Comparison of ENCODE assay signal across 28 mouse cellular contexts in genomic region chr3:102020604-102021003, GRCm38 (mm10). TPM values are rescaled to one million over a fixed set of nuclear protein-coding genes. Genes with fewer than 3 reads are reported as not detected.
DNase-seq lines count a peak whose midpoint lies in the region; ATAC-seq lines count a peak whose summit lies in the region.
"Had no signal": no experiment of that assay in that cellular context is flagged by ENCODE, and none has a peak within 500 bp of the region (broad histone marks: within the 10 kb centered on the region; RNA-seq: fewer than 3 reads in every experiment).

No protein-coding gene starts in this region.

- DNase-seq in heart, embryonic 10.5 days (ENCODE audit: low spot score) = peak; percentile 71
- DNase-seq in R1 (ENCODE audit: low read depth, low spot score) = peak; percentile 55
- DNase-seq in c-Kit-positive CD71-positive TER-119-positive erythroid progenitor cells, embryonic 14.5 days (ENCODE audit: low spot score) = no peak
- DNase-seq: adrenal gland, adult 8-10 months; adrenal gland, postnatal 14 days; adrenal gland, postnatal 36 days; B cell, adult 2 months; cerebellum, adult 11 months; cerebellum, adult 18-20 months; cerebellum, adult 8-10 months; cerebellum, adult 9-11 months; cerebellum, postnatal 14 days; cerebellum, postnatal 36 days; embryo, embryonic 11 days; forebrain, postnatal 0 days had no signal

- H3K9me3 ChIP-seq in heart, embryonic 10.5 days = no peaks in the 10 kb centered on the region
- no peaks in the 10 kb centered on the region for H3K9me3 ChIP-seq in heart, embryonic 11.5 days (replicated peaks; ENCODE audit: control insufficient read depth, low read length)
- no peaks in the 10 kb centered on the region for H3K9me3 ChIP-seq in forebrain, embryonic 13.5 days (replicated peaks)
- H3K9me3 ChIP-seq: embryonic facial prominence, embryonic 13.5 days; embryonic facial prominence, embryonic 15.5 days; forebrain, embryonic 10.5 days; forebrain, embryonic 12.5 days; forebrain, embryonic 15.5 days; G1E had no signal

- peaks cover 38% of the 10 kb centered on the region for H3K27me3 ChIP-seq in heart, embryonic 10.5 days (ENCODE audit: insufficient read depth, poor library complexity, severe bottlenecking)
- H3K27me3 ChIP-seq in heart, embryonic 11.5 days (ENCODE audit: control insufficient read depth, insufficient read depth, low read length) = peaks cover 17% of the 10 kb centered on the region
- peaks cover 24% of the 10 kb centered on the region for H3K27me3 ChIP-seq in forebrain, embryonic 13.5 days
- H3K27me3 ChIP-seq: CH12.LX; forebrain, embryonic 15.5 days had no signal

- H3K4me1 ChIP-seq in heart, embryonic 10.5 days = peaks cover 31% of the 10 kb centered on the region
- H3K4me1 ChIP-seq in heart, embryonic 11.5 days (ENCODE audit: control insufficient read depth, insufficient read depth, low read length) = peaks cover 2% of the 10 kb centered on the region; the same call in 1 of the 2 replicates
- peaks cover 35% of the 10 kb centered on the region for H3K4me1 ChIP-seq in forebrain, embryonic 13.5 days

- no peak overlapping the region for H3K9ac ChIP-seq in heart, embryonic 11.5 days (ENCODE audit: low read depth, low read length)
- H3K9ac ChIP-seq in forebrain, embryonic 13.5 days = no peak overlapping the region
- H3K9ac ChIP-seq: embryonic facial prominence, embryonic 13.5 days; embryonic facial prominence, embryonic 15.5 days; forebrain, embryonic 12.5 days; forebrain, embryonic 15.5 days; forebrain, postnatal 0 days had no signal

- no peak for ATAC-seq in heart, embryonic 11.5 days (replicated peaks; ENCODE audit: insufficient number of reproducible peaks, low FRiP score, low TSS enrichment)
- no peak for ATAC-seq in forebrain, embryonic 13.5 days
- ATAC-seq: activated CD4-positive, CD25-positive, alpha-beta regulatory T cell, adult 4 months; CD4-positive, CD25-positive, alpha-beta regulatory T cell, adult 4 months; forebrain, embryonic 15.5 days; forebrain, postnatal 0 days; Patski had no signal

- H3K27ac ChIP-seq in heart, embryonic 10.5 days = no peak overlapping the region
- no peak overlapping the region for H3K27ac ChIP-seq in heart, embryonic 11.5 days (ENCODE audit: low read depth, low read length)
- H3K27ac ChIP-seq in forebrain, embryonic 13.5 days = no peak overlapping the region
- H3K27ac ChIP-seq: embryonic facial prominence, embryonic 13.5 days; embryonic facial prominence, embryonic 15.5 days; forebrain, embryonic 10.5 days; forebrain, embryonic 12.5 days; forebrain, embryonic 15.5 days had no signal

- 51% methylated on average over 1 of the region's 1 CpGs for WGBS in heart, embryonic 10.5 days
- 64% methylated on average over 1 of the region's 1 CpGs for WGBS in heart, embryonic 11.5 days (ENCODE audit: insufficient replicate concordance)
- 67% methylated on average over 1 of the region's 1 CpGs for WGBS in forebrain, embryonic 13.5 days

- no peaks in the 10 kb centered on the region for H3K36me3 ChIP-seq in heart, embryonic 10.5 days
- H3K36me3 ChIP-seq in heart, embryonic 11.5 days (ENCODE audit: control insufficient read depth, insufficient read depth, low read length) = no peaks in the 10 kb centered on the region
- no peaks in the 10 kb centered on the region for H3K36me3 ChIP-seq in forebrain, embryonic 13.5 days (ENCODE audit: poor library complexity, severe bottlenecking)
- H3K36me3 ChIP-seq: embryonic facial prominence, embryonic 13.5 days; embryonic facial prominence, embryonic 15.5 days; forebrain, embryonic 10.5 days; forebrain, embryonic 12.5 days; forebrain, embryonic 15.5 days; G1E had no signal

- no peak overlapping the region for H3K4me3 ChIP-seq in heart, embryonic 10.5 days
- no peak overlapping the region for H3K4me3 ChIP-seq in heart, embryonic 11.5 days (ENCODE audit: low read depth, low read length)
- no peak overlapping the region for H3K4me3 ChIP-seq in forebrain, embryonic 13.5 days
- H3K4me3 ChIP-seq: embryonic facial prominence, embryonic 13.5 days; embryonic facial prominence, embryonic 15.5 days; erythroblast, embryonic 14.5 days; forebrain, embryonic 10.5 days; forebrain, embryonic 12.5 days; forebrain, embryonic 15.5 days had no signal

- H3K4me2 ChIP-seq in heart, embryonic 11.5 days = no peak overlapping the region
- no peak overlapping the region for H3K4me2 ChIP-seq in forebrain, embryonic 13.5 days
- H3K4me2 ChIP-seq: embryonic facial prominence, embryonic 13.5 days; embryonic facial prominence, embryonic 15.5 days; forebrain, embryonic 12.5 days; forebrain, embryonic 15.5 days had no signal

RNA-seq across cellular contexts. Expression of gene Nhlh2, which starts 10.7 kb away (rescaled TPM):
- 0.27 and 0.57 TPM in 2 replicates for polyA plus RNA-seq in heart, embryonic 10.5 days (2016; fragmentation: Nextera tagmentation; extraction: Ambion mirVana)
- 0.06 and 0.25 TPM in 2 replicates for polyA plus RNA-seq in heart, embryonic 11.5 days (2014; fragmentation: Nextera tagmentation; extraction: Ambion mirVana)
- polyA plus RNA-seq in forebrain, embryonic 13.5 days (2015; fragmentation: Nextera tagmentation; extraction: Ambion mirVana) = 34.4 and 44.4 TPM in 2 replicates
- polyA plus RNA-seq: activated CD4-positive, CD25-positive, alpha-beta regulatory T cell, adult 4 months; CD4-positive, CD25-positive, alpha-beta regulatory T cell, adult 4 months; erythroblast, embryonic 14.5 days; G1E; Patski had no signal

Comparison
In these comparisons a context has a peak if more than half of its experiments do, and no peak if none do; other contexts are left out.
1. RNA of gene Nhlh2, which starts 10.7 kb away (polyA plus RNA-seq): 34.4 to 44.4 TPM in forebrain, embryonic 13.5 days; 0.27 to 0.57 TPM in heart, embryonic 10.5 days and 0.06 to 0.25 TPM in heart, embryonic 11.5 days; every median in the first group is over 10 times any median in the second.